Mouse (Mus musculus): ENCODE data around the gene Usp49.
"Not testable (repeated sequence)": the region's sequence is repeated elsewhere in the genome, so short reads cannot be mapped to it uniquely, and the experiment has no call there.

The Usp49 gene

GRCm38 (mm10) chr17:47609182-47609581 lies 21.3 kb upstream of the Usp49 start:
- DNase-seq (ENCODE audit: low spot score in 2 of 2) = no peak

GRCm38 (mm10) chr17:47610849-47611660 lies 19.4 kb upstream of the Usp49 start, which contains the start of the genes Bysl, Med20 and Gm20517:
Gene Bysl (minus strand): TSS chr17:47611492.
Gene Med20 (plus strand): TSS chr17:47611582.
Gene Gm20517 (plus strand): TSS chr17:47611589.
- DNase-seq (ENCODE audit: low spot score in 2 of 2) = peak; percentile 93 to 96

GRCm38 (mm10) chr17:47611661-47611982 lies 18.9 kb upstream of the Usp49 start:
- no peak for DNase-seq (ENCODE audit: low spot score in 2 of 2)

- no peak for DNase-seq (ENCODE audit: low spot score in 2 of 2)
These were observed 16.5 kb upstream of the Usp49 start for GRCm38 (mm10) chr17:47614018-47614417.

- no peak for DNase-seq (ENCODE audit: low spot score in 2 of 2)
These were observed 14.4 kb upstream of the Usp49 start for GRCm38 (mm10) chr17:47616119-47616518.

- DNase-seq (ENCODE audit: low spot score in 2 of 2) = no peak
These were observed 13.8 kb upstream of the Usp49 start for GRCm38 (mm10) chr17:47616652-47617051.

- DNase-seq (ENCODE audit: low spot score in 2 of 2) = no peak
These were observed 12.7 kb upstream of the Usp49 start for GRCm38 (mm10) chr17:47617605-47618307.

- no peak for DNase-seq (ENCODE audit: low spot score in 2 of 2)
These were observed 11.8 kb upstream of the Usp49 start for GRCm38 (mm10) chr17:47618556-47619311.

GRCm38 (mm10) chr17:47622912-47623554 lies 7.5 kb upstream of the Usp49 start:
- no peak for DNase-seq (ENCODE audit: low spot score in 2 of 2)

- DNase-seq (ENCODE audit: low spot score in 2 of 2) = not testable (repeated sequence)
These were observed 5.9 kb upstream of the Usp49 start for GRCm38 (mm10) chr17:47624572-47624971.

- DNase-seq (ENCODE audit: low spot score in 2 of 2) = no peak
These were observed 5.4 kb upstream of the Usp49 start for GRCm38 (mm10) chr17:47625088-47625487.

GRCm38 (mm10) chr17:47626031-47626430 lies 4.5 kb upstream of the Usp49 start:
- DNase-seq (ENCODE audit: low spot score in 2 of 2) = no peak

GRCm38 (mm10) chr17:47627791-47628190 lies 2.7 kb upstream of the Usp49 start:
- no peak for DNase-seq (ENCODE audit: low spot score in 2 of 2)

- peak; percentile 92 to 95 for DNase-seq (ENCODE audit: low spot score in 2 of 2)
These were observed 1.4 kb upstream of the Usp49 start for GRCm38 (mm10) chr17:47628851-47629676.

- peak in 1 of 2 experiments; percentile 49 for DNase-seq (ENCODE audit: low spot score in 2 of 2)
These were observed 493 bp upstream of the Usp49 start for GRCm38 (mm10) chr17:47629717-47630677.

GRCm38 (mm10) chr17:47632181-47632840 lies 1.8 kb downstream of the Usp49 start:
- DNase-seq (ENCODE audit: low spot score in 2 of 2) = no peak

- no peak for DNase-seq (ENCODE audit: low spot score in 2 of 2)
These were observed 3.7 kb downstream of the Usp49 start for GRCm38 (mm10) chr17:47633999-47634770.

GRCm38 (mm10) chr17:47642992-47643391 lies 12.5 kb downstream of the Usp49 start:
- DNase-seq (ENCODE audit: low spot score in 2 of 2) = no peak
